Mouse (Mus musculus): ENCODE measurements around the gene Nup210.

- no peak for TF ChIP-seq CTCF (IDR thresholded peaks at IDR 0.05; ENCODE audit: insufficient read depth, low read depth, low read length)
- no peak for TF ChIP-seq POLR2A (IDR thresholded peaks at IDR 0.05; ENCODE audit: insufficient read depth, low read depth, low read length)
Measured at GRCm38 (mm10) chr6:91153549-91154064, 37.0 kb upstream of the Nup210 start.

Measured in olfactory bulb, adult 2 months (tissue).